Mouse (Mus musculus) limb, embryonic 11.5 days (tissue): ENCODE results near the gene Ppp1r9a. TPM values are rescaled to one million over a fixed set of nuclear protein-coding genes. Genes with fewer than 3 reads are reported as not detected.

Experiments used
- ATAC-seq: fragments of 200-750 bp; cut with Nextera tagmentation; 2 replicates; pipeline ENCODE4 v1.8.0; 2017; ENCODE audit warnings: low read depth; ENCODE audit not compliant: insufficient number of reproducible peaks, low FRiP score, low TSS enrichment
- DNase-seq: peaks from one replicate; pipeline ENCODE4 v3.0.0-alpha.2; 2015; ENCODE audit warnings: low spot score
- H3K27ac ChIP-seq: fragments of 300-500 bp; sonication (generic); replicated peaks from 2 replicates; pipeline ENCODE4 v1.5.1; 2014; ENCODE audit warnings: low read depth, mild to moderate bottlenecking, low read length
- H3K27me3 ChIP-seq: fragments of 300-500 bp; sonication (generic); 2 replicates; pipeline ENCODE4 v1.6.1; 2014; ENCODE audit warnings: mild to moderate bottlenecking, low read length, mixed read lengths; ENCODE audit not compliant: control insufficient read depth, insufficient read depth
- H3K36me3 ChIP-seq: fragments of 300-500 bp; sonication (generic); 2 replicates; pipeline ENCODE4 v1.6.1; 2014; ENCODE audit warnings: mild to moderate bottlenecking, low read length, moderate library complexity, mixed read lengths; ENCODE audit not compliant: control insufficient read depth, insufficient read depth
- H3K4me1 ChIP-seq: fragments of 300-500 bp; sonication (generic); 2 replicates; pipeline ENCODE4 v1.6.1; 2014; ENCODE audit warnings: low read length, mixed read lengths; ENCODE audit not compliant: control insufficient read depth, insufficient read depth
- H3K4me2 ChIP-seq: fragments of 300-500 bp; sonication (generic); 2 replicates; pipeline ENCODE4 v1.6.1; 2014; ENCODE audit warnings: low read depth, mild to moderate bottlenecking, moderate library complexity; ENCODE audit not compliant: severe bottlenecking
- H3K4me3 ChIP-seq: fragments of 300-500 bp; sonication (generic); 2 replicates; pipeline ENCODE4 v1.5.1; 2014; ENCODE audit warnings: low read depth, low read length
- H3K9ac ChIP-seq: fragments of 300-500 bp; sonication (generic); 2 replicates; pipeline ENCODE4 v1.6.1; 2014; ENCODE audit warnings: mild to moderate bottlenecking, low read length
- H3K9me3 ChIP-seq: fragments of 300-500 bp; sonication (generic); 2 replicates; pipeline ENCODE4 v1.6.1; 2016; ENCODE audit warnings: low read length; ENCODE audit not compliant: control insufficient read depth
- WGBS: fragments of 180-500 bp; shearing (Covaris S2); extraction: QIAGEN DNeasy Blood & Tissue Kit; methylation state at CpG from one replicate; pipeline ENCODE4 v1.1.7; 2014; 5-methylcytosine and 5-hydroxymethylcytosine counted together
- polyA plus RNA-seq: library from polyadenylated mRNA; unstranded; fragments of >200 nt; fragmentation: Nextera tagmentation; extraction: Ambion mirVana; gene quantifications from 2 replicates; pipeline ENCODE4 v1.2.1, GENCODE M21; 2014

Gene Ppp1r9a
- polyA plus RNA-seq, 1 experiment from 2014 or later: 27.9 TPM

DNA sequence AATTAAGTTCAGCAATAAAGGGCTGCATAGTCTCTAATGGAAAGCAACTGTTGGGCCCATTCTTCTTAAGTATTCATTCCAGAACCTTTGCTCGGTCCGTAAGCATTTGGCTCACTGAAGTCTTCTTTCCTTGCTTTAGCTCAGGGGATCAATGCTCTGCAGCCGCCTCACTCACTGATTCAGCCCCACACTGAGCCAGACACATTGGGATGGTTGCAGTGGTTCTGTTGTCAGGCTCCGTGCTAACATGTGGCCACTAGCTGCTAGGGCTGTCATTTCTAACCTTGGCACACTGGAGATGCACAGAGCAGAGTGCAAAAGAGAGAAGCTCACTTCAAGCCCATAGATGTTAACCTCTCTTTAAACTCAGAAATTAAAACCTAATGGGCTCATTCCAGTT lies 96.2 kb downstream of the Ppp1r9a start:
- DNase-seq (no peak), ATAC-seq (no peak)
- Histone ChIP-seq H3K4me3 (no peak overlapping the region), H3K9ac (no peak overlapping the region), H3K27ac (0 out of 2 replicates have a peak overlapping the region, but pooled peaks have one; percentile 47), H3K27me3 (no peaks in the 10 kb centered on the region), H3K36me3 (no peaks in the 10 kb centered on the region), H3K9me3 (no peaks in the 10 kb centered on the region), H3K4me2 (0 out of 2 replicates have a peak overlapping the region, but pooled peaks have one; percentile 10), H3K4me1 (peaks cover 14% of the 10 kb centered on the region)
- WGBS: 14% methylated on average over 4 of the region's 4 CpGs

DNA sequence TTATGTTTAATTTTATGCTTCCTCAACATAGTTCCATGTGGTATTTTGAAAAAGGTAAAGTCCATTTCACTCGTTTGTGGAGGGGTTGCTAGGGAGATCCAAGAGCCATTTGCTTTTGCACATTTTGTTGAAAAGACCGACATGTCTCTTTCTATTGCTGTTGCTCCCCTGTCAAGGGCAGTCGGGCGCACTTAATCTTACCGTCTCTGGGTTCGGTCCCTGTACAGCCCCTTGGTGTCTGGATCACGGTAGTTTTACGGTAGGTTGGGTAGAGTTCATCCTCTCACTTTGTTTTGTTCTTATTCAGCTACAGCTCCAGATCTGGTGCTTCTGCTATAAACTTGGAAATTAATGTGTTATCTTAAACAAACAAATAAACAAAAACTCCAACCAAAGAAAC lies 98.1 kb downstream of the Ppp1r9a start:
- no peak for DNase-seq
- H3K27ac ChIP-seq: no peak overlapping the region
- ATAC-seq: no peak
- peaks cover 9% of the 10 kb centered on the region for H3K4me1 ChIP-seq
- WGBS: 79% methylated on average over 8 of the region's 8 CpGs
- H3K27me3 ChIP-seq: no peaks in the 10 kb centered on the region
- H3K4me3 ChIP-seq: no peak overlapping the region
- H3K9me3 ChIP-seq: no peaks in the 10 kb centered on the region
- no peak overlapping the region for H3K9ac ChIP-seq
- H3K36me3 ChIP-seq: no peaks in the 10 kb centered on the region
- no peak overlapping the region for H3K4me2 ChIP-seq

- DNase-seq (no peak), ATAC-seq (no peak)
- H3K27ac ChIP-seq: 0 out of 2 replicates have a peak overlapping the region, but pooled peaks have one; percentile 18
Measured at GRCm38 (mm10) chr6:5005491-5006275, 103.0 kb downstream of the Ppp1r9a start.

GRCm38 (mm10) chr6:5006283-5006946 lies 103.7 kb downstream of the Ppp1r9a start:
- H3K9me3 ChIP-seq: no peaks in the 10 kb centered on the region
- no peaks in the 10 kb centered on the region for H3K27me3 ChIP-seq
- H3K36me3 ChIP-seq: no peaks in the 10 kb centered on the region
- H3K9ac ChIP-seq: no peak overlapping the region
- H3K4me3 ChIP-seq: no peak overlapping the region
- DNase-seq (no peak), ATAC-seq (no peak)
- H3K4me2 ChIP-seq: no peak overlapping the region
- H3K27ac ChIP-seq: no peak overlapping the region
- peaks cover 9% of the 10 kb centered on the region; the same call in 1 of the 2 replicates for H3K4me1 ChIP-seq
- 87% methylated on average over 6 of the region's 6 CpGs for WGBS

More at GRCm38 (mm10) chr6:5005491-5006275, 103.0 kb downstream of the Ppp1r9a start:
- Histone ChIP-seq H3K9ac (no peak overlapping the region), H3K27me3 (no peaks in the 10 kb centered on the region), H3K4me1 (peaks cover 3% of the 10 kb centered on the region; the same call in 1 of the 2 replicates), H3K36me3 (no peaks in the 10 kb centered on the region), H3K9me3 (no peaks in the 10 kb centered on the region), H3K4me2 (no peak overlapping the region), H3K4me3 (no peak overlapping the region)
- WGBS: 36% methylated on average over 22 of the region's 22 CpGs

DNA sequence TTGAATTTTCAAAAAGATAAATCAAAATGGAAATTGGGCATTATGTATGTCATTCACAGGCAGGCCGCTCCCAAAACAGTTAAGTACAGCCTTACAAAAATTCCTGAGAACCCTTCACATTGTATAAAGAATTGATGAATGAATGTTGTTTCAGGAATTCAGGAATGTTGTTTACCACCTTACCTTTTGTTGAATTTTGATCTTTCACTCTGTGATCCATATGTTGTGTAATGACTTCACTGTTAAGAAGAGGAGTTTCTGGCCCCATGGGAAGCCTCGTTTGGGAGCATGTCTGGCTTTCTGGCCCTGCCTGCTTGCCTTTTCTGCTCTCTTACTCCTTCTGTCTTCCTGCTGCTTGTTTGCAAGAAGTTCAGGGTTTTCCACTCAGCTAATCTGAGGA lies 105.4 kb downstream of the Ppp1r9a start:
- Histone ChIP-seq H3K36me3 (no peaks in the 10 kb centered on the region), H3K9me3 (no peaks in the 10 kb centered on the region), H3K4me3 (no peak overlapping the region), H3K4me1 (peaks cover 11% of the 10 kb centered on the region; the same call in 1 of the 2 replicates), H3K9ac (no peak overlapping the region), H3K27ac (no peak overlapping the region), H3K27me3 (no peaks in the 10 kb centered on the region), H3K4me2 (no peak overlapping the region)
- ATAC-seq (no peak), DNase-seq (no peak)
- WGBS: 53% methylated on average over 2 of the region's 2 CpGs

DNA sequence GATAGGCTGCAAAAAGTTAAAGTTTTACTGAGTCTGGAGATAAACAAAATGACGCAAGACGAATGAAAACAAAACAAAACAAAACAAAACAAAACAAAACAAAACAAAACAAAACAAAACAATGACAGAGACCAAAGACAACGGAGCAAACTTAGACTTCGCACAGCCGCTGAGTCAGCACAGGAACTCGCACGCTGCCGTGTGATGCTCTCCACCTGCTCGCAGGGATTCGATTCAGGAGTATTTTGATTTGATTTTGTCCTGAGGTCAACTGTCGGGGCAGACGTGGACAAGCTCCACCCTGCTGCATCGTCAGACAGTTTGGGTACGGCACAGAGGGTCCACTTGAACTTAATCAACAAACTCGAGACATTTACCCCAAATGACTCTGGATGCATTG lies 105.9 kb downstream of the Ppp1r9a start:
- ATAC-seq: no peak
- Histone ChIP-seq H3K36me3 (no peaks in the 10 kb centered on the region), H3K4me3 (no peak overlapping the region), H3K9me3 (no peaks in the 10 kb centered on the region), H3K4me1 (peaks cover 11% of the 10 kb centered on the region; the same call in 1 of the 2 replicates), H3K9ac (no peak overlapping the region), H3K27me3 (no peaks in the 10 kb centered on the region), H3K4me2 (no peak overlapping the region), H3K27ac (no peak overlapping the region)
- 79% methylated on average over 15 of the region's 15 CpGs for WGBS
- DNase-seq: no peak

GRCm38 (mm10) chr6:5010553-5011416 lies 108.1 kb downstream of the Ppp1r9a start:
- H3K27me3 ChIP-seq: no peaks in the 10 kb centered on the region
- WGBS: 31% methylated on average over 11 of the region's 11 CpGs
- no peak overlapping the region for H3K4me3 ChIP-seq
- H3K4me1 ChIP-seq: peaks cover 8% of the 10 kb centered on the region; the same call in 1 of the 2 replicates
- ATAC-seq: no peak
- no peak for DNase-seq
- H3K9me3 ChIP-seq: no peaks in the 10 kb centered on the region
- no peak overlapping the region for H3K9ac ChIP-seq
- H3K4me2 ChIP-seq: no peak overlapping the region
- peak overlapping the region; percentile 60 for H3K27ac ChIP-seq
- H3K36me3 ChIP-seq: no peaks in the 10 kb centered on the region

GRCm38 (mm10) chr6:5012794-5013193 lies 110.1 kb downstream of the Ppp1r9a start:
- DNase-seq (no peak), ATAC-seq (no peak)
- H3K4me3 ChIP-seq: no peak overlapping the region
- H3K36me3 ChIP-seq: no peaks in the 10 kb centered on the region
- 47% methylated on average over 4 of the region's 4 CpGs for WGBS
- peaks cover 8% of the 10 kb centered on the region; the same call in 1 of the 2 replicates for H3K4me1 ChIP-seq
- H3K9ac ChIP-seq: no peak overlapping the region
- H3K27me3 ChIP-seq: no peaks in the 10 kb centered on the region
- no peak overlapping the region for H3K27ac ChIP-seq
- H3K9me3 ChIP-seq: no peaks in the 10 kb centered on the region
- H3K4me2 ChIP-seq: no peak overlapping the region
